Mouse (Mus musculus): Measurements from ENCODE around the gene Disp2.

Disp2 gene

GRCm38 (mm10) chr2:118759828-118760227, 19.7 kb upstream of the Disp2 start:
- no peak for DNase-seq (ENCODE audit: low spot score)

GRCm38 (mm10) chr2:118760311-118761025, 19.1 kb upstream of the Disp2 start:
- DNase-seq (ENCODE audit: low spot score) = no peak

DNA sequence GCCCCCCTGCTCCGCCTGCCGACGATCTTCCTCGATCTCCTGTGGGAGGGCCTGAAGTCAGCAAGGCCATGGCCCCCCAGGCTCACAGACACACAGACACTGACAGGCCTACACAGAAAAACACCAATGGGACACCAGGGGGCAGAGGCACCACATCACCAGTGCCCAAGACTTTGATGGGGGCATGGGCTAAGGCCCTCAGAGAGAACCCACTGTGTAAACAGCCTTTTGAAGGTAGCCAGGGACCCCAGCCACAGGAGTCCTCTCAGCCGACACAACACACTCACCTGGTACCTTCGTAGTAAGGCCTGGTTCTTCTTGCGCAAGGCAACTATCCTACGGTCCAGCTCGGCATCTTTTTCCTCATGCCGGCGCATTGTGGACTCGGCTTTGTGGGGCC, 18.2 kb upstream of the Disp2 start:
- DNase-seq (ENCODE audit: low spot score) = no peak

DNA sequence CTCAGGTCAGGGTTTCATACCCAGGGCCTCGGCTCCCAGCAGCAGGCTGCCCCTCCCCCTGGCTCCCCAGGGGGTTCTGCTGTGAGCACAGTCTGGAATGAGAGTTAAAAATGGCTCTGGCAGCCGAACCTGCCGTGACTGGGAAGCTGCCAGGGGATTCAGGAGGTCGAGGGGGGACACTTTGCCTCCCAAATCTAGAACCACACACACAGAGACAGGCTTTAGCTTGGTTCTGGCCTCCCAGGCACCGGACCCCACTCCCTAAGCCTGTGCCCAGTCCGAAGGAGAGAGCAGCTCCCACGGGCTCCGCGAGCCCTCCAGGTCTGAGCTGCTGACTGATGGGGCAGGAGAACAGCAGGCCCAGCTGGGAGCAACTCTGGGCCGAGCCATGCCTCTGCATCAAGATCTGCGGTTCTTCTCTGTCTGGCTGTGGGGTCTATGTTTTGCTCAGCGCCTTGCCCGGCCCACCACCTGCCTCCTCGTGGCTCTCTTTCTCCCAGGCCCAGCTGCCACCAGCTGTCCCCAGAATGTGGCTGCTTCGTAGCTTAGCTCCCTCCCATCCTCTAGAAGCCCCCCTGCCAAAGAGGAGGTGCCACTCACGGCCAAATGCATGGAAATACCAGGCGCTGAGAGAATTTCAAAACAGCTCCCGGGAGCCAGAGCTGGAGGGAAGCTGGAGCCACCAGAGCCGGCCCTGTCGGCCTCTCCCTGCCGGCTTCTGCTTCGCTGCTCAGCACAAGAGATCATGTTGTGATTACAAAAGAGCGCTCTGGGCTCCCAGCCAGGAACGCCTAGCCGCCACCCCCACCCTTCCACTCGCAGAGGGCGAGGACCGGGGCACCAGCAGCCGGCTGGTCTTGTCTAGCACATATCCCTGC, 17.4 kb upstream of the Disp2 start, which contains the start of gene Ccdc9b:
TSS of gene Ccdc9b (minus strand) at position 756 of the 878 bp plus-strand sequence.
- peak; percentile 79 for DNase-seq (ENCODE audit: low spot score)

- no peak for DNase-seq (ENCODE audit: low spot score)
Observed at GRCm38 (mm10) chr2:118762784-118763148, 16.8 kb upstream of the Disp2 start.

- DNase-seq (ENCODE audit: low spot score) = no peak
Observed at GRCm38 (mm10) chr2:118763469-118763868, 16.1 kb upstream of the Disp2 start.

DNA sequence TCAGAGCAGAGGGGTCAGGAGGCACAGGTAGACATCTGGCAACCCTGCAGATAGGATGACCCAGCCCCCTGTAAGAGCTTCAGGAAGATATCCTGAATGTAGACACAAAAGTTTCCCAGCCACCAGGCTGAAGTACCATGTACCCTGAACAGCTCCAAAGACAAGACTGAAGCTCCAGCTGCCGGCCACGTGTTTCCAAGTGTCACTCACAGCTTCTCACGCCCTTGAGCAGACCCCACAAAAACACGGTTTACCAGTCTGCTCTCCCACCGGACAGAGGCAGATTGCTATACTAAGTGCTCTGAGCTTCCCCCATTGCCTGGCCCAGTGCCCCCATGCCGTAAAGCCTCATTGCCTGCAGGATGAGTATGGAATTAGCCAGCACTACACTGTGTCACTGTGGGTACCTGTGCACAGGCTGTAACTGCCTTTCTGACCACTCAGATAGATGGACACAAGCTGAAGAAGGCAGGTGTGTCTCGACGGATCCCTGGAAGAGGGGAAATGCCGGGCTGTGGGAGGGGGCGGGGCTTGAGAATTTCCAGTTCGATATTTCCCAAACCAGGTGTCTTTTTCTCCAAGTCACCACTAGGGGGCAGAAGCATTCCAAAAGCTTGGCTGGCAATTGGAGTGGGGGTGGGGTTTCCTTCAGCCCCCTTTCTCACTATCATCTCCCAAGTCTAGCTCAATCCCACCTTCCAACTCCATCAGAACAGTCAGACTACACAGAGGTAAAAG, 15.3 kb upstream of the Disp2 start:
- DNase-seq (ENCODE audit: low spot score) = no peak

- DNase-seq (ENCODE audit: low spot score) = no peak
Observed at GRCm38 (mm10) chr2:118764875-118765274, 14.6 kb upstream of the Disp2 start.

DNA sequence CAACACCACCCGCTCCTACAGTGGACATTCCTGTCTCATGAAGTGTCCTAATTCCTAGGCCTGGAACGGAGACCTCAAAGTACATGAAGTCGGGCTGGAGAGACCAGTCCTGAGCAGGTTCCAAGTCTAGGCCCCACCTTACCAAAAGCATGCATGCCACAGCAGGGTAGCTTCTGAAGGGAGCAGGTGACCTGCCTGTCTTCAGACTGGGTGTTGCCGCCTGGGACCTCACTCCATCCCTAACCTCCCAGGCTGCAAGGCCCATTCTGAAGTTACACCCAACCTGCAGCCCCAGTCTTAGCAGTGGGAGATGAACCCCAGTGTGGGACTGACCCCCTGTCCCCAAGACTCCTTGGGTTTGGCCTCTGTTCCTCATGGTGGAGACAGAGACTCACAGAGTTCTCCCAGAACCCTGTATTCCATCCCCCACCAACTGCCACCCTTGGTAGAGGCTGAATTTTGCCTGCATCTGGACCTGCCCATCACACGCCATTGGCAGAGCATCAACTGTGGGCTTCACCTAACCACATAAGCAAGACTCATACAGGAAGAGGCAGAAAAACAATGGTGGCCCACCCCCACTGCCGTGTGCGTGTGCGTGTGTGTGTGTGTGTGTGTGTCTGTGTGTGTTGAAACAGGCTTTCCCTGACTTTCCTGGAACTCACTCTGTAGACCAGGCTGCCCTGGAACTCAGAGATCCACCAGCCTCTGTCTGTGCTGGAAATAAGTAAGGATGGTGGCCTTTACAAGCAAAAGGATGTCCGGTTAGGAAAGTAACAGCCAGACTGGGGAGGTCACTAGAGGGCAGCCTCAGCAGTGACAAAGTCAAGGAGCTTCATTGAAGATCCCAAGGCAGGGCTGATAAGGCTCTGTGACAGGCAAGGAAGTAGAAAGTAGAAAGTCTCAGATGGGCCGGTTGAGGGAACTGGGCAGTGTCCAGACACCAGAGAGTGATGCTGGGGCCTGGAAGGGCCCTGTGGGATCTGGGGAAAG, 13.2 kb upstream of the Disp2 start:
- DNase-seq (ENCODE audit: low spot score) = no peak

- DNase-seq (ENCODE audit: low spot score) = no peak
Observed at GRCm38 (mm10) chr2:118772158-118772874, 7.2 kb upstream of the Disp2 start, which contains the start of gene Phgr1. Phgr1 (plus strand) TSS chr2:118772769.

- DNase-seq (ENCODE audit: low spot score) = no peak
Observed at GRCm38 (mm10) chr2:118774536-118774935, 5.0 kb upstream of the Disp2 start.

DNA sequence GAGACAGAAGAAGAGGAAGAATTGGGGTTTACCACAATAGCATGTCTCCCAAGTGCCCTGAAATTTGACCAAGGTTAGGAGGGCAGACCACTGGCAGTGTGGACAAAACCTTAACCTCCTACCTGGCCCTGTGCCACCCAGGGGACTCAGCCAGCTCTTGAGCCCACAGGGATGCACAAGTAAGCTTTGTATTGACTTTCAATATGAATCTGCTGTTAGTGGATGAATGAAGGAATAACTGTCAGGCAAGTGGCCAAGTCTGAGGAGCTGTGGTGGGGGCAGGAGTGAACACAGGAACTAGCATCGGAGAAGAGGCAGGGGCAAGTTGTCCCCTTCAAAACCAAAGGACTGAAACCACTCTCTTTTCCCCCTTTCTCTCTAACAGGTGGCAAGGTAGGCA, 4.1 kb upstream of the Disp2 start:
- DNase-seq (ENCODE audit: low spot score) = no peak

DNA sequence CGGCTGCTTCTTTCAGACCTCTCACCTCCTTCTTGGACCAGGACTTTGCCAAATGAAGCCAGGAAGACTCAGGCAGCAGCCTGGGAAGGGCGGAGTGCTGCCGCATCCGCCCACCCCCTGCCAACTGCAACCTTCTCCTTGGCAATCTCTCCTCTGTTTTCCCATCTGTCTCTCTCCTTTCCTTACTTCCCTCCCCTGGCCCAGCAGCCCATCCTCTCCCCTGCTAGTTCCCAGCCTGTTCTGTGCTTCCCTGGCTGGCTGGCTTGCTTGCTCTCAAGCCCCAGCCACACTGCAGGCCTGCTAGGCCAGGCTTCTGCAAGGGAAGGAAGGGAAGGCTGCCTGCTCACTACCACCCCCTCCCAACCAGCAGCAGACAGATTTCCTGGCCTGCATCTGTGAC, 3.7 kb upstream of the Disp2 start:
- DNase-seq (ENCODE audit: low spot score) = no peak

DNA sequence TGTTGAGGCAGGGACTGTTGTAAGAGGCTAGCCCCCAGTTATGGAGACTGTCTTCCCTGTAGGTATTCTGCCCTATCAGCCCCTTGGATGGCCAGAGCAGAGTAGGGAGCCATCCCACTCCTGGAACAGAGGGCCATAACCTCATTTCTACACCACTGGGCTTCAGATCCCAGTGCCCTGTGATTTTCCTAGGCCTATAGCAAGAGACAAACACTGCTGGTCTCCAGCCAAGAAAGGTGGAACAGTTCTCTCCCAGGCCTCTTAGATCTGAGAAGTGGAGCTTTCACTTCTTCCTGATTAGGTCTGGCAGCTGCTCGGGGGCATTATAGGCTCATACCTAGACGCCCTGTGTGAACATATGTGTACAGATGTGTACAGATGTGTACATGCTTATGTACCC, 3.2 kb upstream of the Disp2 start:
- no peak for DNase-seq (ENCODE audit: low spot score)

- no peak for DNase-seq (ENCODE audit: low spot score)
Observed at GRCm38 (mm10) chr2:118778418-118778817, 1.1 kb upstream of the Disp2 start.

DNA sequence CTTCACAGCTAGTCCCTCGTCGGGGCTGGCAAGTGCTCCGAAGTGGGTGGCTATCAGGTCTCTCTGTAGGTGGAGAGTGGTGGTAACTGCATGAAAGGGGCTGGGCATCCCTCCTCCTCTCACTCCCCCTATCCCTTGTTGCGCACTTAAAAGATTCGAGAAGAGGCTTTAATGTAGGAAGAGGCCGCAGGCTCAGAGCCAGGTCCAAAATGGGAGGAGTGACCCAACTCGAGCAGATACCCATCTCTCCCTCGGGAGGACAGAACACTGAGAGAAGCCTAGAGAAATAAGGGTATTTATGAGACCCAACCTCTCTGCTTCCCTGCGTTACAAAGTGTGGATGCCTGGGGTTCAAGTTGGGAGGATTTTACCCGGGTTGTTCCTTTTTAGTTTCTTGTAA, 454 bp upstream of the Disp2 start:
- DNase-seq (ENCODE audit: low spot score) = no peak

DNA sequence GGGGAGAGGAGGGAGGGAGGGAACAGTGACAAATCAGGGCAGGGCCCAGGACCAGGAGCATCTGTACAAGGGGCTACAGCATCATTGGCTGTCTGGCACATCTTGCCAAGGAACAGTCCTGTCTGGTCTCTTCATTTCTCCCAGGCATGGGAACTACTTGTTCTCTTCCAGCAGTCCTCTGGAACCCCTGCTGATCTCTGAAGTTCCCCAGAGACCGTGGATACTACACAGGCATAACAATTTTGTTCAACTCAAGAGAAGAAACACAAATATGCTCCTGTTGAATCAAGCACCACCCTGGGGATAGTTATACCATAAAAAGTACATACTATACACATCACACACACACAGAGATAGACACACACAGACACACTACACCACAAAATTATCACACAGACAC, 1.6 kb downstream of the Disp2 start:
- no peak for DNase-seq (ENCODE audit: low spot score)

DNA sequence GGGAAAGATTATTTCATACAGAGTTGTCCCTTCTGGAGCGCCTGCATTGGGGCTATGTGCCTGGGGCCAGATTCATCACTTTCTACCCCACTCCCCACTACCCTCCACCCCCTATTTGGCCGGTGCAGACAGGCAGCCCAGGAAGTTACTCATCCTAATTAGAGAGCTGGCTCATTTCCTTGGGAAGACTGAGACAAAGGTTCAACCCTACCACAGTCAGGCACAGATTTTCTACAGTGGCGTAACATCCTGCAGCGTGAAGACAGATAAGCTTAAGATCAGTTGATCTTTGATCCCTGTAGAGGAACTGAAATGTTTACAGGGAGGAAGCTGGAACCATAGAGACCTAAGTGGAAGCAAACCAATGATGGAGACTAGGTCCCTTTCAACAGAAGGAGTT, 2.8 kb downstream of the Disp2 start:
- no peak for DNase-seq (ENCODE audit: low spot score)

DNA sequence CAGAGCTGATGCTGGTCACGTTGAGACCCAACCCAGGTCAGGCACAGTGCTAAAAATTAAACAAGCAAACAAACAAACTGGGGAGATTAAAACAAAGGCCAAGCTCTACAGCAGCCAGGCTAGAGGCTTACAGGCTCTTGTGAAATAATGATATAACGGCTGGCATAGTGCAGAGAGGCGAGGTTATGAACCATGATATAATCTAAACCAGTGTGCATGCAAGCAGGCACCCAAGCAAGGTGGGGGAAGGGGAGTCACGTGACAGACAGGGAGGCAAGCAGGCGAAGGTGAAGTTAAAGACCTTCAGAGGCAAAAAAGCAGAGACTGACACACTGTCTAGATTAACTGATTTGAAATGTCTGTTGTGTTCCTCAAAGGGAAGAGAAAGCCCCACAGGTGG, 3.6 kb downstream of the Disp2 start:
- no peak for DNase-seq (ENCODE audit: low spot score)

DNA sequence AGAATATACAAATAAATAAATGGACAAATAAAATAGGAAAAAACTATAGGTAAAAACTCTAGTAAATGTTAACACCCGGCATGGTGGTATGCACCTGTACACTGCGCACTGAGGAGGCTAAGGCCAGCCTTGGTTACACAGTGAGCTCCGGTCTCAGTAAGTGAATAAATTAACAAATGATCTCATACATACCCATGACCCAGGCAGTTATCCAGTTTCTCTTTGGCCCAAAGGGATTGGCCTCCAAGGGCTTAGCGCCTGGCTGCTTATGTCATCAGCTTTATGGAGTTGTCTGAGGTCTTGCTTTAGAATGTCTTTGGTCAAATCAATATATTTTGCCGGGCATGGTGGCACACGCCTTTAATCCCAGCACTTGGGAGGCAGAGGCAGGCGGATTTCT, 4.1 kb downstream of the Disp2 start:
- DNase-seq (ENCODE audit: low spot score) = no peak

DNA sequence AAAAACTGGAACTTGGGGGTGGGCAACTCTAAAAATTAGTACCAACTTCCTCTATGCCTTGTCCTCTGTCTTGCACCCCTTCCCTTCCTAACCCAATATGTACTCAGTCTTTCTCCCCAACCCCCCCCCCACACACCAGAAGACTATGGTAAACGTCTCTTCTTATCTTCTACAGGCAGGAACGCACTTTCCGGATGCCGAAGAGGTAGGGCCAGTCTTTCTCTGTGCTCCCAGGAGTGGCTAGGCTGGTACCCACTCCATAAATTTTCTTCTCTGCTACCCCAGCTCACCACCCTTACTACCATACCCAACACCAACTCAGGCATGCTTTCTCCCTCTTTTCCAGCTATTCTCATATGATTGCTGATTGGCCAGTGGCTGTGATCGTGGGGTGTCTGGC, 7.0 kb downstream of the Disp2 start:
- DNase-seq (ENCODE audit: low spot score) = no peak

Measured in testis, postnatal 14 days (tissue).